Mouse (Mus musculus): ENCODE data around the gene Gm4787.

DNA sequence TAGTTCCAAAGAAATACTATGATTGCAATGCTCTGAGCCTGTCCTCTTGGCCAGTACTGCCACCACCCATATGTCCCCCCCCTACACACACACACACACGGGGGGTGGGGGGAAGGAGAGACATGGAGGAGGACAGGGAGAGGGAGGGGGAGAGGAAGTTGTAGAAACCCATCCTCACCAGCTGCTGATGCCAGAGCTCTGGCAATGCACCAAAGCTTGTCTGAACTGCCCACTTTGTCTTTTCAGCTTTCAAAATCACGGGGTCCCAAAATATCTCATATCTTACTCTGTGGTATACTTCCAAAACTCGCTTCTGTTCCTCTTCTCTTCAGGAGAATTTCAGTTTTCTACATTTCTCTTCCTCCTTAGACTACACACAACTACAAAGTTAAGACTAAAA lies 33.9 kb upstream of the Gm4787 start:
- TF ChIP-seq POLR2A (IDR thresholded peaks at IDR 0.05; ENCODE audit: low read depth, low read length) (no peak), CTCF (IDR thresholded peaks at IDR 0.05; ENCODE audit: extremely low read depth, insufficient read depth, insufficient read length, insufficient replicate concordance) (no peak)

All from spleen, adult 2 months (tissue).